Mouse (Mus musculus) heart, postnatal 0 days (tissue): ENCODE data around the gene Tomm40l. TPM values are rescaled to one million over a fixed set of nuclear protein-coding genes. Genes with fewer than 3 reads are reported as not detected.
A peak's percentile ranks its signal among the peaks of the same experiment; 100 is the strongest.
"Not testable (repeated sequence)": the region's sequence is repeated elsewhere in the genome, so short reads cannot be mapped to it uniquely, and the experiment has no call there.

Experiments used
- ATAC-seq: fragments of 200-750 bp; cut with Nextera tagmentation; 2 replicates; pipeline ENCODE4 v1.8.0; 2017; ENCODE audit warnings: low read depth, moderate number of reproducible peaks, moderate library complexity; ENCODE audit not compliant: insufficient read depth
- DNase-seq: peaks from one replicate; pipeline ENCODE4 v3.0.0-alpha.2; 2016; ENCODE audit warnings: low spot score
- H3K27ac ChIP-seq: fragments of 300-500 bp; sonication (generic); 2 replicates; pipeline ENCODE4 v1.5.1; 2014; ENCODE audit warnings: low read depth, mild to moderate bottlenecking
- H3K27me3 ChIP-seq: fragments of 300-500 bp; sonication (generic); 2 replicates; pipeline ENCODE4 v1.6.1; 2014; ENCODE audit warnings: low read length, mixed read lengths; ENCODE audit not compliant: control insufficient read depth, insufficient read depth
- H3K36me3 ChIP-seq: fragments of 300-500 bp; sonication (generic); replicated peaks from 2 replicates; pipeline ENCODE4 v1.6.1; 2014; ENCODE audit warnings: low read length, mixed read lengths; ENCODE audit not compliant: control insufficient read depth, insufficient read depth
- H3K4me1 ChIP-seq: fragments of 300-500 bp; sonication (generic); 2 replicates; pipeline ENCODE4 v1.6.1; 2014; ENCODE audit warnings: antibody characterized with exemption; ENCODE audit not compliant: control insufficient read depth, insufficient read depth
- H3K4me2 ChIP-seq: fragments of 300-500 bp; sonication (generic); 2 replicates; pipeline ENCODE4 v1.6.1; 2014; ENCODE audit warnings: low read depth, mild to moderate bottlenecking, low read length, moderate library complexity
- H3K4me3 ChIP-seq: fragments of 300-500 bp; sonication (generic); 2 replicates; pipeline ENCODE4 v1.5.1; 2014; ENCODE audit warnings: low read depth, low read length
- H3K9ac ChIP-seq: fragments of 300-500 bp; sonication (generic); replicated peaks from 2 replicates; pipeline ENCODE4 v1.6.1; 2014; ENCODE audit warnings: low read depth, low read length, mixed read lengths
- H3K9me3 ChIP-seq: fragments of 300-500 bp; sonication (generic); replicated peaks from 2 replicates; pipeline ENCODE4 v1.6.1; 2016; ENCODE audit warnings: low read length; ENCODE audit not compliant: control insufficient read depth
- CTCF ChIP-seq: IDR thresholded peaks from 2 replicates; pipeline ENCODE4 v1.5.1; 2016; ENCODE audit warnings: antibody characterized with exemption, control low read depth, low read depth
- EP300 ChIP-seq: IDR thresholded peaks from 2 replicates; pipeline ENCODE4 v1.6.1; 2016; ENCODE audit warnings: antibody characterized with exemption, low read depth
- WGBS: fragments of 180-500 bp; shearing (Covaris S2); extraction: QIAGEN DNeasy Blood & Tissue Kit; methylation state at CpG from one replicate; pipeline ENCODE4 v1.1.7; 2014; 5-methylcytosine and 5-hydroxymethylcytosine counted together
- polyA plus RNA-seq: library from polyadenylated mRNA; unstranded; fragments of >200 nt; fragmentation: Nextera tagmentation; extraction: Ambion mirVana; gene quantifications from 2 replicates; pipeline ENCODE4 v1.2.1, GENCODE M21; 2015
- total RNA-seq: library from RNA; depleted of rRNA; stranded (reverse); fragments of >200 nt; gene quantifications from 2 replicates; pipeline ENCODE4 v1.2.3, GENCODE M21; 2014; ENCODE audit warnings: low replicate concordance

Gene Tomm40l
- total and polyA plus RNA-seq, 2 experiments from 2014 or later = 56.0 to 82.0 TPM

DNA sequence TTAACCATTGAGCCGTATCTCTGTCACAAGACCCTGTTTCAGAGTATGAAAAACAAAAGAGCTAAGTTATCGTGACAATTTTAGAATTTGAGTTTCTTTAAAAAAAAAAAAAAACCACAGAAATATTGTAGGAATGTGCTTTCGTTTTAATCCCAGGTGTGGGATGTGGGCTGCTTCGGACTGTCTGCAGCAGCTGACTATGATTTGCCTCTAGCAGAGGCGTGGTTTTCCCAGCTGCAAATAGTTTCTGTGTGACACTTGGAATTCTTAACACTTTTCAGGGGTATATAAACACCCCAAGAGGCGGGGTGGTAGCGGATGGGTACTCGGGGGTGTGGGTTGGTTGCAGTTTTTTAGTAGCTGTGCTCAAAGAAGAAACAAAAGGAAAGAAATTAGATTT lies 23.0 kb upstream of the Tomm40l start:
- 0 out of 2 replicates have a peak overlapping the region, but pooled peaks have one; percentile 65 for H3K4me3 ChIP-seq

DNA sequence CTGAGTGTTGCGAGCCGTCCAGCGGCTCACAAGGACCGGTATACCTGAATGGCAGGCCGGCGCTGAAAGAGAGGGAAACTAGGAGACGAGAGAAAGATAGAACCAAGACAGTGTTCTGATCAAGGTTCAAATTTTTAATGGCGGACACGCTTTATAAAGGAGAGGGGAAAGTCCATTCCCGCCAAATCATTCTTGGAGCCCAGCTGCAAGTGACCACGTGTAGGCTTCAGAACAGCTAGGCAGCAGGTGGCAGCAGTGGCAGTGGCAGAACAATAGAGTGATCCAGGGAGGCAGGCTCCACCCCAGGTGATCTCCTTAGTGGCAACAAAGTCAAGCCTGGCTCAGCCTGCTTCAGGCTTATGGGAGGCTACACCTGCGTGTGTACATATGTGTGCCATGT lies 19.6 kb upstream of the Tomm40l start:
- H3K4me2 ChIP-seq, H3K4me1 ChIP-seq, H3K9me3 ChIP-seq, ATAC-seq, DNase-seq, H3K27me3 ChIP-seq, H3K27ac ChIP-seq, H3K9ac ChIP-seq, H3K4me3 ChIP-seq: not testable (repeated sequence)
- peak; percentile 23; the same call in 1 of the 2 replicates for TF ChIP-seq CTCF
- peaks cover 70% of the 10 kb centered on the region for H3K36me3 ChIP-seq
- WGBS = 86% methylated on average over 12 of the region's 12 CpGs

More for the DNA sequence above, 23.0 kb upstream of the Tomm40l start:
- TF ChIP-seq CTCF = no peak
- no peak for TF ChIP-seq EP300
- no peak for ATAC-seq
- Histone ChIP-seq H3K27ac (0 out of 2 replicates have a peak overlapping the region, but pooled peaks have one; percentile 37), H3K9ac (no peak overlapping the region), H3K9me3 (no peaks in the 10 kb centered on the region), H3K4me2 (no peak overlapping the region), H3K4me1 (peaks cover 20% of the 10 kb centered on the region), H3K36me3 (peaks cover 38% of the 10 kb centered on the region), H3K27me3 (no peaks in the 10 kb centered on the region)
- WGBS = 80% methylated on average over 8 of the region's 8 CpGs
- DNase-seq = no peak

DNA sequence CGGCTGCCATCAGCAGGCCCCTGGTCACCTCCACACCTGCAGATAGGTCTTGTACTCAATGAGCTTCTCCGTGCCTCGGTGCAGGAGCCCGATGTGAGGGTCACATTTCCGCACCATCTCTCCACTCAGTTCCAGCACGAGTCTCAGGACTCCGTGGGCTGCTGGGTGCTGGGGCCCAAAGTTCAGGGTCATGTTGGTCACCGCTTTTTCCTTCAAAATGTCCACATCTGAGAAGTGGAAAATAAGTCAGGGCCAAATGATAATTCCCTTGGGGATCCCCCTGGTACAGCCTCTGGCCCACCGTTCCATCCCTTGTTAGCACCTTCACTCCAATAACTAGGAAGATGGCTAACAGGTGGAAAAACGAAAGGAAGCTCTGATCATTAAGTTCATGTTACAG lies 18.6 kb upstream of the Tomm40l start:
- peaks cover 5% of the 10 kb centered on the region; the same call in 1 of the 2 replicates for H3K4me1 ChIP-seq
- no peak overlapping the region for H3K27ac ChIP-seq
- H3K4me2 ChIP-seq = no peak overlapping the region
- TF ChIP-seq CTCF (no peak), EP300 (no peak)
- H3K36me3 ChIP-seq = peaks cover 81% of the 10 kb centered on the region
- no peak overlapping the region for H3K4me3 ChIP-seq
- no peaks in the 10 kb centered on the region for H3K27me3 ChIP-seq
- WGBS = 89% methylated on average over 10 of the region's 10 CpGs
- no peak overlapping the region for H3K9ac ChIP-seq
- DNase-seq (no peak), ATAC-seq (no peak)
- no peaks in the 10 kb centered on the region for H3K9me3 ChIP-seq

DNA sequence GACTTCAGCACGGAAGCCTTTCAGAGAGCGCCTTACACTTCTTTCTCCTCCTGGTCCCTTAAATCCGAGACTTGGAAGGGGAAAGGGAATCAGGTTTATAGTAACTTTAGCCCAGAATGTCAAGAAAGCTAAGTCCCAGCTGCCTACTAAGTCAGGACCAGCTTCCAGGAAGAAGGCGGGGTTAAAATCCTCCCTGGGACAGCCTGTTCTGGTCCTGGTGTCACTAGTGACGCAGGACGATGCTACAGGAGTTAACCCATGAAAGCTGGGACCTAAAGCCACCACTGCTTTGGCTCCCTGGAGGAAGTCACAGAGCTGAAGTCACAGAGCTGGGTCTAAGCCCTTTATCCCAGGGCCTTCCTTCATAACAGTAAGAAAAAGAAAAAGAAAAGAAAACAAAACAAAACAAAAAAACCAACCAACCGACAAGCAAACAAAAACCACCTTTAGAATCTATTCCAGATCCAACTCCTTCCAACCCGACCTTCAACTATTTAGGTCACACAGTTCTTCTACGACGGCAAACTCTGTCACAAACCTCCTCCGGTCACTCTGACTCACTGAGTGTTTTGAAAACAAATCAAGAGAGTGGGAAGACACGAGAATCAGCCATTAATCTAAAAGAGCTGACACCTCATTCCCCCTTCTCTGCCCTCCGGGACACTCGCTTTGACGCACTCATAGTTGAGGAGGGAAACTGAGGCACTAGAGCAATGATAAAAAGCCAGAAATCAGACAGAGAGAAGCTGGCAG lies 17.9 kb upstream of the Tomm40l start:
- Histone ChIP-seq H3K27ac (peak overlapping the region; percentile 59), H3K9me3 (no peaks in the 10 kb centered on the region), H3K4me3 (no peak overlapping the region), H3K36me3 (peaks cover 88% of the 10 kb centered on the region), H3K9ac (no peak overlapping the region), H3K4me2 (no peak overlapping the region), H3K27me3 (no peaks in the 10 kb centered on the region), H3K4me1 (0 out of 2 replicates have a peak, but pooled peaks cover 5% of the 10 kb centered on the region)
- peak; percentile 34; the same call in 1 of the 2 replicates for ATAC-seq
- TF ChIP-seq CTCF = no peak
- TF ChIP-seq EP300 = peak; percentile 64
- DNase-seq = peak; percentile 53
- 65% methylated on average over 15 of the region's 15 CpGs for WGBS

DNA sequence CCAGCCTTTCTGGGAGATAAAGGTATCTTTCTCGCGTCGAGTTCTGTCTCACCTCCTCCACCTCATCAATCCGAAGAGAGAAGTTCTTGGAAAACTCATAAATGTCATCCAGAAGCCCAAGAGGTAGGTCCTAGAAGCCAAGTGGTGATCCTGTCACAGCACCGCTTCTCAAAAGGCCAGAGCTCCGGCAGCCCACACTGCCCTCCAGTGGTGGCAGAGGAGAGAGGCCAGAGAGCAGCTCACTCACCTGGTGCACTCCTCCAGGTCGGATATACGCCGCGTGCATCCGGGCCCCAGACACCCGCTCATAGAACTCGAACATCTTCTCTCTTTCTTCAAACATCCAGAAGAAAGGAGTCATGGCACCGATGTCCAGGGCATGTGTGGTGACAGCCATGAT lies 16.1 kb upstream of the Tomm40l start:
- H3K36me3 ChIP-seq = peaks cover 96% of the 10 kb centered on the region
- no peak for TF ChIP-seq EP300
- TF ChIP-seq CTCF = peak; percentile 75
- H3K27ac ChIP-seq = no peak overlapping the region
- DNase-seq (no peak), ATAC-seq (0 out of 2 replicates have a peak, but pooled peaks have one; percentile 35)
- H3K9ac ChIP-seq = no peak overlapping the region
- WGBS = 76% methylated on average over 14 of the region's 14 CpGs
- no peak overlapping the region for H3K4me2 ChIP-seq
- H3K4me3 ChIP-seq = no peak overlapping the region
- H3K9me3 ChIP-seq = no peaks in the 10 kb centered on the region
- no peaks in the 10 kb centered on the region for H3K27me3 ChIP-seq
- H3K4me1 ChIP-seq = 0 out of 2 replicates have a peak, but pooled peaks cover 6% of the 10 kb centered on the region
